Mouse (Mus musculus) hindbrain, embryonic 14.5 days (tissue): ENCODE measurements around the gene Tnrc6c. TPM values are rescaled to one million over a fixed set of nuclear protein-coding genes. Genes with fewer than 3 reads are reported as not detected.

ENCODE experiments used
- ATAC-seq: fragments of 200-750 bp; cut with Nextera tagmentation; 2 replicates; pipeline ENCODE4 v1.8.0; 2017; ENCODE audit warnings: moderate number of reproducible peaks, mild to moderate bottlenecking, moderate TSS enrichment, moderate library complexity; ENCODE audit not compliant: low FRiP score
- DNase-seq: peaks from one replicate; pipeline ENCODE4 v3.0.0-alpha.2; 2015; ENCODE audit warnings: low spot score
- H3K27ac ChIP-seq: fragments of 300-500 bp; sonication (generic); 2 replicates; pipeline ENCODE4 v1.5.1; 2014; ENCODE audit warnings: mild to moderate bottlenecking, moderate library complexity
- H3K27me3 ChIP-seq: fragments of 300-500 bp; sonication (generic); 2 replicates; pipeline ENCODE4 v1.6.1; 2014; ENCODE audit warnings: mild to moderate bottlenecking, low read length, mixed read lengths; ENCODE audit not compliant: control insufficient read depth, insufficient read depth
- H3K36me3 ChIP-seq: fragments of 300-500 bp; sonication (generic); replicated peaks from 2 replicates; pipeline ENCODE4 v1.6.1; 2014; ENCODE audit not compliant: control insufficient read depth, insufficient read depth
- H3K4me1 ChIP-seq: fragments of 300-500 bp; sonication (generic); replicated peaks from 2 replicates; pipeline ENCODE4 v1.6.1; 2014; ENCODE audit warnings: antibody characterized with exemption, low read length, mixed read lengths; ENCODE audit not compliant: control insufficient read depth, insufficient read depth
- H3K4me2 ChIP-seq: fragments of 300-500 bp; sonication (generic); replicated peaks from 2 replicates; pipeline ENCODE4 v1.6.1; 2014; ENCODE audit warnings: mild to moderate bottlenecking, moderate library complexity
- H3K4me3 ChIP-seq: fragments of 300-500 bp; sonication (generic); replicated peaks from 2 replicates; pipeline ENCODE4 v1.5.1; 2014; ENCODE audit warnings: mild to moderate bottlenecking, low read length
- H3K9ac ChIP-seq: fragments of 300-500 bp; sonication (generic); 2 replicates; pipeline ENCODE4 v1.6.1; 2014
- H3K9me3 ChIP-seq: fragments of 300-500 bp; sonication (generic); 2 replicates; pipeline ENCODE4 v1.6.1; 2016; ENCODE audit warnings: low read length; ENCODE audit not compliant: control insufficient read depth
- WGBS: fragments of 180-500 bp; shearing (Covaris S2); extraction: QIAGEN DNeasy Blood & Tissue Kit; methylation state at CpG from one replicate; pipeline ENCODE4 v1.1.7; 2014; 5-methylcytosine and 5-hydroxymethylcytosine counted together
- polyA plus RNA-seq: library from polyadenylated mRNA; unstranded; fragments of >200 nt; fragmentation: Nextera tagmentation; extraction: Ambion mirVana; gene quantifications from 2 replicates; pipeline ENCODE4 v1.2.1, GENCODE M21; 2014

Gene Tnrc6c
- polyA plus RNA-seq, 1 experiment from 2014 or later = 25.1 TPM

DNA sequence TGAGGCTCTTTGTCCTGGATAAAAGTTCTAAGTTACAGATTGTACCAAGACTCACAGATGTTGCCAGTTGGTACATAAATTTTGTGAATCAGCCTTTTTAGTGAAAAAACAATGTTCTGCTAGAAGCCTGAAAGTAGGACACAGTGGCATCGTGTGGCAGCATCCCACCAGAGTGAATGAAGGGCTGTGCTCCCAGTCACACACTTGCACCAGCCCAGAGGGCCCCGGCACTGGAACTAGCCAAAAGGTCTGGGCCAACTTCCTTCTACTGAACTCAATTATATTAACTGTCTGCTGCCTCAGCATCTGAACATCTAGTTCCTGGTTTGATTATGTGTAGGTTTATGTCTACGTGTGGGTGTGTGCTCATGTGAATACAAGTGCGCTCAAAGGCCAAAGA is 72.9 kb downstream of the Tnrc6c start:
- Histone ChIP-seq H3K9ac (no peak overlapping the region), H3K27ac (no peak overlapping the region), H3K4me1 (no peaks in the 10 kb centered on the region), H3K9me3 (no peaks in the 10 kb centered on the region), H3K36me3 (peaks cover 29% of the 10 kb centered on the region), H3K4me3 (no peak overlapping the region), H3K4me2 (no peak overlapping the region), H3K27me3 (no peaks in the 10 kb centered on the region)
- WGBS = 92% methylated on average over 4 of the region's 4 CpGs
- ATAC-seq (no peak), DNase-seq (no peak)

DNA sequence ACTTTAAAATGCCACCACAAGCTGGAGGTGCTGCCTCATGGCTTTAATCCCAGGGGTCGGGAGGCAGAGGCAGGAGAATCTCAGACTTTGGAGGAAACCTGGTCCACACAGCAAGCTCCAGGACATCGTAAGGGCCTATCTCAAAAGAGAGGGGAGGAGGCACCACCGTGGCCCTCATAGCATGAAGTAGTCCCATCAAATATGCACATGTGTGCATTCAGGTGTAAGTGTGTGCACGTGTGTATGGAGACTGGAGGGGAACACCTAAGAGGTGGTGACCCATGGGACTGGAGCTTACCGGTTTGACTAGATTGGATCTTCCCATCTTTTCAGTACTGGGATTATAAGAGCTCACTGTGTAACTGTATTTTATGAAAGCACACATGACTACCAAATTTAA is 74.2 kb downstream of the Tnrc6c start:
- DNase-seq (no peak), ATAC-seq (no peak)
- no peaks in the 10 kb centered on the region for H3K4me1 ChIP-seq
- H3K9me3 ChIP-seq = no peaks in the 10 kb centered on the region
- 87% methylated on average over 5 of the region's 5 CpGs for WGBS
- no peak overlapping the region for H3K4me2 ChIP-seq
- no peaks in the 10 kb centered on the region for H3K27me3 ChIP-seq
- no peak overlapping the region for H3K27ac ChIP-seq
- H3K36me3 ChIP-seq = peaks cover 20% of the 10 kb centered on the region
- no peak overlapping the region for H3K4me3 ChIP-seq
- H3K9ac ChIP-seq = no peak overlapping the region

DNA sequence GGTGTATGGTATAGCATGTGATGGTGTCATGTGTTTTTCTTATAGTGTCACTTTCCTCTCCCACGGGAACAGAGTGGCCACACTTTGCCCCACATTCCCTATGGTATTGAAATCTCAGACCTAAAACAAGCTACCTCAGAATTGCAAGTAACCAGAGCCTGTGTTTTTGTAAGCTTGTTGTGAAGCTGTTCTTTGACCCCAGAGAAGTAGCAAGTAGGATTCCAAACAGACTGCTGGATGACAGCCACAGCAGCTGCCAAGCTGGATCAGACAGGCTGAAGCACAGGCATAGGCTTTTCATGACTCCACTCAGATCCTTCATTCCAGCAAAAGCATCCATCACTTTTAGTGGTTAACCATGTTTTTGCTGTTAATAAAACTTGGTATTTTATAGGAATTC is 74.8 kb downstream of the Tnrc6c start:
- no peak for ATAC-seq
- Histone ChIP-seq H3K27me3 (no peaks in the 10 kb centered on the region), H3K9me3 (no peaks in the 10 kb centered on the region), H3K9ac (no peak overlapping the region), H3K4me1 (no peaks in the 10 kb centered on the region), H3K27ac (no peak overlapping the region), H3K4me3 (no peak overlapping the region), H3K36me3 (peaks cover 20% of the 10 kb centered on the region), H3K4me2 (no peak overlapping the region)
- no peak for DNase-seq
- WGBS = 75% methylated on average over 1 of the region's 1 CpGs

GRCm38 (mm10) chr11:117729341-117729740 is 75.3 kb downstream of the Tnrc6c start:
- Histone ChIP-seq H3K36me3 (peaks cover 20% of the 10 kb centered on the region), H3K4me1 (no peaks in the 10 kb centered on the region), H3K9me3 (no peaks in the 10 kb centered on the region), H3K27me3 (no peaks in the 10 kb centered on the region), H3K4me2 (no peak overlapping the region), H3K4me3 (no peak overlapping the region), H3K27ac (no peak overlapping the region), H3K9ac (no peak overlapping the region)
- DNase-seq = no peak
- ATAC-seq = no peak
- 95% methylated on average over 3 of the region's 3 CpGs for WGBS

DNA sequence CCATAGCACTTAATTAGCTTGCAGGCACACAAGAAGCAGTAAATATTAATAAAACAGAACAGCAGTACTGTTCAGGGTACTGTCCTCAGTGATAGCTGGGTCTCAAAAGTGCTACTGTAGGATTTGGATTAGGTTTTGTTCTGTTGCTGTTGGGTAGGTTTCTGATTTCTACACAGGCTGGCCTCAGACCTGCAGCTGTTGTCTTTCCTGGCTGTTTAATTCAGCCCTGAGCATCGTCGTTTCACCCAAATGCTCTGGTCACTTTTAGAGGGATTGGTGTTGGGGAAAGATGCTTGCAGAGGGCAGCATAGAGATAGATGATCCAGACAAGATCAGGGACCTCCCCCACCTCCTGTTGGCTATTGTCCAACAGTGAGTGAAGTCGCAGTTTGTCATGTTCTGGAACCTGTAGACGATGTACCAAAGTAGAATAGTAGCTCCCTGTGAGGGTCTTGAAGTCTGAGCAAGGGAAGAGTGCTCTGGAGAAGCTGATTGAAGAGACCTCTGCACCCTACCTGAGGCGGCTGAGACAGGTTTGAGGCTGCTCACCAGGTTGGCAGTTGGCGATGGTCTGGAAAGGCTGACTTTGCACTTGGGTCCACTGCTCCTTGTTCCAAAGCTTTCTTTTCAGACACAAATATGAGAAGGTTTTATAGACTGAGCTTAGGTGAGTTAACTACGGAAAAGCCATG is 75.9 kb downstream of the Tnrc6c start:
- no peak for ATAC-seq
- Histone ChIP-seq H3K9ac (no peak overlapping the region), H3K9me3 (no peaks in the 10 kb centered on the region), H3K4me1 (no peaks in the 10 kb centered on the region), H3K4me3 (no peak overlapping the region), H3K4me2 (no peak overlapping the region), H3K27me3 (no peaks in the 10 kb centered on the region), H3K27ac (no peak overlapping the region), H3K36me3 (peaks cover 22% of the 10 kb centered on the region)
- no peak for DNase-seq
- WGBS = 86% methylated on average over 7 of the region's 7 CpGs

DNA sequence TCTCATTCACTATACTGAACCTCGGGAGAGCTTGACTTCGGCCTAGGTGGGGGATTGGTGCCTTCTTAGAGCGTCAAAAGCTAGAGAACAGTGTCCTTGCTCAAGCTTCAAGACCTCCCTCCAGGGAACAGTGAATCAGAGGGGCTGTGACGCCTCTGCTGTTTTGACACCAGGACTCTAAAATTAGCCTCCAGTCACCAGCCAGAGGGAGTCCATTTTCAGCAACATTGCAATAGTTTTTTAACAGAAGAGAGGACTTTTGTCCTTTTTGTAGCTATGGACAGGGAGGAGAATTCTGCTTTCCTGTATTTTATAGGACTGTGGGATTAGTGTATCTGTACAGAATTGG is 76.4 kb downstream of the Tnrc6c start:
- no peak overlapping the region for H3K4me2 ChIP-seq
- ATAC-seq (no peak), DNase-seq (no peak)
- no peak overlapping the region for H3K4me3 ChIP-seq
- H3K4me1 ChIP-seq = no peaks in the 10 kb centered on the region
- H3K36me3 ChIP-seq = peaks cover 27% of the 10 kb centered on the region
- no peaks in the 10 kb centered on the region for H3K27me3 ChIP-seq
- no peak overlapping the region for H3K9ac ChIP-seq
- 75% methylated on average over 4 of the region's 4 CpGs for WGBS
- H3K27ac ChIP-seq = no peak overlapping the region
- H3K9me3 ChIP-seq = no peaks in the 10 kb centered on the region

DNA sequence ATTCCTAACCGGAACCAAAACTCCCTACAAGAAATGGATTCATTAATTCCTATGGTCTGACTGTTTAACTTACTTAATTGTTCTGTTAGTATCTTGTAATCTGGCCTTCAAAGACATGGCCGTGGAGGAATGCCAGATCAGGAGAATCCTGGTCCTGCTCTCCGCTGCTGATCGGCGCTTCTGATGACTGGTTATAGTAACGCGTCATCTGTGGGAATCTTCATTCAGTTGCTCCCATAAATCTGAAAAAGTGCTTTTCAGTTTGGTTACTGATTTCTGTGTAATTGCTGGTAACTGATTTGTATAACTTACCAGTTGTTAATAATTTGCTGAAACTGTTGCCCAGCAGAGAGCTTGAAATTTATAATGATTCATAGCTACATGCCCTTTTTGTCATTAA is 77.4 kb downstream of the Tnrc6c start:
- DNase-seq (no peak), ATAC-seq (no peak)
- no peak overlapping the region for H3K4me3 ChIP-seq
- no peaks in the 10 kb centered on the region for H3K4me1 ChIP-seq
- H3K27me3 ChIP-seq = no peaks in the 10 kb centered on the region
- H3K36me3 ChIP-seq = peaks cover 37% of the 10 kb centered on the region
- H3K9ac ChIP-seq = no peak overlapping the region
- H3K27ac ChIP-seq = no peak overlapping the region
- 89% methylated on average over 7 of the region's 7 CpGs for WGBS
- no peaks in the 10 kb centered on the region for H3K9me3 ChIP-seq
- no peak overlapping the region for H3K4me2 ChIP-seq

GRCm38 (mm10) chr11:117736037-117736689 is 82.1 kb downstream of the Tnrc6c start:
- Histone ChIP-seq H3K9ac (no peak overlapping the region), H3K27ac (no peak overlapping the region), H3K9me3 (no peaks in the 10 kb centered on the region), H3K4me2 (no peak overlapping the region), H3K4me1 (no peaks in the 10 kb centered on the region), H3K27me3 (no peaks in the 10 kb centered on the region), H3K4me3 (no peak overlapping the region), H3K36me3 (peaks cover 80% of the 10 kb centered on the region)
- no peak for ATAC-seq
- 67% methylated on average over 5 of the region's 5 CpGs for WGBS
- DNase-seq = no peak

GRCm38 (mm10) chr11:117738123-117738522 is 84.0 kb downstream of the Tnrc6c start:
- ATAC-seq (no peak), DNase-seq (no peak)
- no peak overlapping the region for H3K9ac ChIP-seq
- H3K36me3 ChIP-seq = peaks cover 98% of the 10 kb centered on the region
- no peaks in the 10 kb centered on the region for H3K4me1 ChIP-seq
- H3K4me3 ChIP-seq = no peak overlapping the region
- no peaks in the 10 kb centered on the region for H3K9me3 ChIP-seq
- H3K4me2 ChIP-seq = no peak overlapping the region
- no peaks in the 10 kb centered on the region for H3K27me3 ChIP-seq
- WGBS = 94% methylated on average over 5 of the region's 5 CpGs
- no peak overlapping the region for H3K27ac ChIP-seq
